Mouse (Mus musculus) heart, adult 2 months (tissue): ENCODE measurements around the gene Cabin1. TPM values are rescaled to one million over a fixed set of nuclear protein-coding genes. Genes with fewer than 3 reads are reported as not detected.
A peak's percentile ranks its signal among the peaks of the same experiment; 100 is the strongest.

Experiments used
- DNase-seq, 2 experiments: peaks; one replicate each; pipeline ENCODE4 v3.0.0; 2021
- H3K27ac ChIP-seq: fragments of 200-600 bp; 2 replicates; pipeline ENCODE4 v1.8.1; 2022
- H3K27me3 ChIP-seq: fragments of 200-500 bp; 2 replicates; pipeline ENCODE4 v1.6.1; 2012; ENCODE audit warnings: mild to moderate bottlenecking, low read length, inconsistent platforms, mixed read lengths; ENCODE audit not compliant: control insufficient read depth, insufficient read depth
- H3K36me3 ChIP-seq: fragments of 200-500 bp; 2 replicates; pipeline ENCODE4 v1.6.1; 2012; ENCODE audit warnings: low read length, inconsistent platforms; ENCODE audit not compliant: control insufficient read depth, insufficient read depth
- H3K4me1 ChIP-seq: fragments of 200-500 bp; 2 replicates; pipeline ENCODE4 v1.6.1; 2011; ENCODE audit warnings: low read length; ENCODE audit not compliant: control insufficient read depth, insufficient read depth
- H3K4me3 ChIP-seq: fragments of 200-600 bp; 2 replicates; pipeline ENCODE4 v1.8.1; 2022
- H3K79me2 ChIP-seq: fragments of 200-500 bp; replicated peaks from 2 replicates; pipeline ENCODE4 v1.6.1; 2012; ENCODE audit warnings: mild to moderate bottlenecking, inconsistent platforms, low read length, moderate library complexity, mixed read lengths; ENCODE audit not compliant: control insufficient read depth, insufficient read depth
- H3K9ac ChIP-seq: fragments of 200-500 bp; 2 replicates; pipeline ENCODE4 v1.6.1; 2012; ENCODE audit warnings: low read depth, mild to moderate bottlenecking, control low read depth, inconsistent platforms, low read length, mixed read lengths
- CTCF ChIP-seq: fragments of 200-600 bp; IDR thresholded peaks from 2 replicates; pipeline ENCODE4 v1.8.1; 2022; ENCODE audit warnings: antibody characterized with exemption, mild to moderate bottlenecking, moderate library complexity
- EP300 ChIP-seq: fragments of 200-500 bp; IDR thresholded peaks from 2 replicates; pipeline ENCODE4 v1.6.1; 2011; ENCODE audit warnings: low read depth, low read length, control low read depth; ENCODE audit not compliant: insufficient read depth
- POLR2A ChIP-seq: fragments of 200-500 bp; IDR thresholded peaks from 2 replicates; pipeline ENCODE4 v1.6.1; 2011; ENCODE audit warnings: mild to moderate bottlenecking, low read depth, low read length, control low read depth; ENCODE audit not compliant: insufficient read depth
- WGBS: fragments of 180-500 bp; shearing (Covaris S2); methylation state at CpG from one replicate; pipeline ENCODE4 v1.1.7; 2018; 5-methylcytosine and 5-hydroxymethylcytosine counted together
- intact Hi-C: fragments of 180-260 bp; cut with DNase I; formaldehyde crosslinking; loops from one replicate; pipeline ENCODE4 v1.15.1; 2025
- polyA plus RNA-seq: library from polyadenylated mRNA; depleted of rRNA; stranded (reverse); fragments of >200 nt; gene quantifications from 2 replicates; pipeline ENCODE4 v1.2.3, GENCODE M21; 2012
- total RNA-seq, 2 experiments: library from RNA; stranded (reverse); gene quantifications; 2 replicates each; pipeline ENCODE4 v1.2.3; 2021

Gene Cabin1
- total and polyA plus RNA-seq, 3 experiments = 13.6 to 19.9 (median 17.9) TPM

DNA sequence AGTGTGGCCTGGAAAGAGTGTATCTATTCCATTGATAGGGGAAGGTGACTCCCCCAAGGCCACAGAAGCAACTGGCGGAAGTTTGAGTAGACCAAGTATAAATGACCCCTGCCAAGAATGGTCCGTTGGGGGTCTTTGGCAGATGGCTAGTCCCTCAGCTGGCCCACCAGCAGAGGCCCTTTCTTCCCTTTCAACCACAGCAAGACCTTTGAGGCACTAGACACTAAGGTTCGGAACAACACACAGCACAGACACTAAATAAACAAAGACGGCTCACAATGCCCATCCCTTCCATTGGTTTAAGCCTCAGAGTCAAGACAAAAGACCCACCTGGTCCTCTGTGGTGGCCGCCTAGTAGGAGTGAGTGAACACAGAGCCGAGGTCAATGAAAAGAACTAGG is 84.9 kb downstream of the Cabin1 start:
- intact Hi-C loops = loop anchor here (5.0 kb wide), 1 partner anchor 42 kb away; no protein-coding TSS in a partner anchor
- peaks cover 19% of the 10 kb centered on the region for H3K4me1 ChIP-seq
- H3K36me3 ChIP-seq = peaks cover 8% of the 10 kb centered on the region; the same call in 1 of the 2 replicates
- DNase-seq = no peak
- no peak overlapping the region for H3K9ac ChIP-seq
- no peak overlapping the region for H3K27ac ChIP-seq
- 94% methylated on average over 6 of the region's 6 CpGs for WGBS
- H3K27me3 ChIP-seq = no peaks in the 10 kb centered on the region
- H3K79me2 ChIP-seq = no peaks in the 10 kb centered on the region
- TF ChIP-seq EP300 = no peak
- TF ChIP-seq CTCF = no peak
- TF ChIP-seq POLR2A = no peak
- no peak overlapping the region for H3K4me3 ChIP-seq

DNA sequence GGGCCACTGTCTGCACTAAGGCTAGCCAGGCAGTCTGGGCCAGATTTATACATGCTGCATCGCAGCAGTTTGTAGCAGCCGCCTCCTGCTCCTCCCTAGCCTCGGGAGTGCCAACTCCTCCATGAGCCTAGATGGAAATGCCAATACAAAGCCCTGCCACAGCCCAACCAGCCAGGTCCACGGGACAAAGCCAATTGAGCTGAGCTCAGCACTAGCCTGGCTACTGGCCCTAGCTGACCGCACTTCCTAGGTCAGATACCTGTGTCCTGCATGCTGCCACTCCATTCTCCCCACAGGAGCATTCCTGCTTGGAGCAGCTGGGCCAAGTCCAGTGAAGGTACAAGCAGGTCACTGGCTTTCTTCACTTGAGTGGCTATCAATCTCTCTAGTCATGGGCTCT is 86.2 kb downstream of the Cabin1 start:
- Histone ChIP-seq H3K27me3 (no peaks in the 10 kb centered on the region), H3K4me1 (peaks cover 19% of the 10 kb centered on the region), H3K79me2 (no peaks in the 10 kb centered on the region), H3K36me3 (peaks cover 8% of the 10 kb centered on the region; the same call in 1 of the 2 replicates), H3K27ac (peak overlapping the region; percentile 73), H3K9ac (no peak overlapping the region), H3K4me3 (no peak overlapping the region)
- TF ChIP-seq EP300 (no peak), POLR2A (no peak), CTCF (no peak)
- 62% methylated on average over 5 of the region's 5 CpGs for WGBS
- peak; percentile 36 to 57 for DNase-seq
- intact Hi-C loops = loop anchor here (5.0 kb wide), 1 partner anchor 41 kb away; no protein-coding TSS in a partner anchor

DNA sequence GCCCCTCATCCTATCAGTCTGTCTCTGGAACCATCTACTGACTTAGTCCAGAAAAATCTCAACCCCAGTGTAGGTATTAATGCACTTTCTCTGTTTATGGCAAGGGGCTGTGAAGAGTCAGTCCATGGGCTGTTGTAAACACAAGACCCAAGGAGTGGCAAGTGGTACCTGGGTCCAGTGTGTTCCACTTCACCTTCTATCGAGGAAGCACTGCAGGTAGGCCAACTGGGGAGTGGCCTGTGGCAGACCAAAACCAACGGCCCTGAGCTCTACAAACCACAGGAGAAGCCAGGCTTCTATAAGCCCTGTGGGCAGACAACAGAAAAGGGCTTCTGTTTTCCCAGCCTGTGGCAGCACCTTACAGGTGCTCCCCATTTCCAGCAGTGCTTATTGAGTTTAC is 86.6 kb downstream of the Cabin1 start:
- no peaks in the 10 kb centered on the region for H3K27me3 ChIP-seq
- DNase-seq = no peak
- peak overlapping the region; percentile 73 for H3K27ac ChIP-seq
- H3K4me3 ChIP-seq = no peak overlapping the region
- peaks cover 8% of the 10 kb centered on the region; the same call in 1 of the 2 replicates for H3K36me3 ChIP-seq
- no peak overlapping the region for H3K9ac ChIP-seq
- no peaks in the 10 kb centered on the region for H3K79me2 ChIP-seq
- TF ChIP-seq EP300 = no peak
- TF ChIP-seq CTCF = no peak
- no peak for TF ChIP-seq POLR2A
- 80% methylated on average over 2 of the region's 2 CpGs for WGBS
- H3K4me1 ChIP-seq = peaks cover 19% of the 10 kb centered on the region
- intact Hi-C loops = loop anchor here (5.0 kb wide), 1 partner anchor 40 kb away; no protein-coding TSS in a partner anchor

DNA sequence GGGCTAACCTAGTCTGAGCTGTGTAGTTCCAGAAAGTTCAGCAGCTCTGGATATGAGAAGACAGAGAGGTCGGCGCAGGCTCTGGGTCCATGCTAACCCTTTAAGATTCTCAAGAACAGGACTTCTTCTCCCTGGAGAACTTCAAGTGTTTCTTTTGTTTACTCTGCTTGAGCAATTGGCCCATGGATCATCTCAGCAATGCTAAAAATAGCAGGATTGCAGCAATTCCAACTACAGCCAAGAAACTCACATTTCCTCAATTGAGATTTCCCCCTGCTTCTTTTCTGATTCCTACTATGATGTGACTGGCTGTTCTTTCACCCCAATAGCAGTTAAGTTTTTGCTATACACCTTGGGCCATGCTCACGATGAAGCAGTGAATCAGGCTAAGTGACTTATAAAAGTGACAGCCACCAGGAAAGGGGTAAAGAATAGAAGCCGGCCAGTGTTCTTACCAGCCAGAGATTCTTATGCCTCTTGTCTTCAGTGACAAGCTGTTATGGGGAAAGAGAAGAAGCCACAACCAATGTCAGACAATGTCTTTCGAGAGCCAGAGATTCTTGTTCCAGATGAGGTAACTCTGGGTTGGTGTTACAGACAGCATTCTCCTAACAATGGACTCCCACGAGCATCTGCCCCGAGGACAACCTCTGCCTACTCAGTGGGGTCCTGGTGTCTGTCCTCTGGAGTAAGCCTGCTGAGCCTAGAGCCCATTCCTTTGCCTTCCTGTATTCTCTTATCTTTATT is 87.1 kb downstream of the Cabin1 start:
- 42% methylated on average over 7 of the region's 7 CpGs for WGBS
- no peaks in the 10 kb centered on the region for H3K27me3 ChIP-seq
- no peak overlapping the region for H3K4me3 ChIP-seq
- peaks cover 19% of the 10 kb centered on the region for H3K4me1 ChIP-seq
- DNase-seq = peak in 1 of 2 experiments; percentile 54
- no peaks in the 10 kb centered on the region for H3K79me2 ChIP-seq
- H3K36me3 ChIP-seq = peaks cover 8% of the 10 kb centered on the region; the same call in 1 of the 2 replicates
- H3K27ac ChIP-seq = peak overlapping the region; percentile 73
- intact Hi-C loops = loop anchor here (5.0 kb wide), 1 partner anchor 40 kb away; no protein-coding TSS in a partner anchor
- 0 out of 2 replicates have a peak, but pooled peaks have one; percentile 14 for TF ChIP-seq EP300
- no peak for TF ChIP-seq CTCF
- no peak for TF ChIP-seq POLR2A
- no peak overlapping the region for H3K9ac ChIP-seq

DNA sequence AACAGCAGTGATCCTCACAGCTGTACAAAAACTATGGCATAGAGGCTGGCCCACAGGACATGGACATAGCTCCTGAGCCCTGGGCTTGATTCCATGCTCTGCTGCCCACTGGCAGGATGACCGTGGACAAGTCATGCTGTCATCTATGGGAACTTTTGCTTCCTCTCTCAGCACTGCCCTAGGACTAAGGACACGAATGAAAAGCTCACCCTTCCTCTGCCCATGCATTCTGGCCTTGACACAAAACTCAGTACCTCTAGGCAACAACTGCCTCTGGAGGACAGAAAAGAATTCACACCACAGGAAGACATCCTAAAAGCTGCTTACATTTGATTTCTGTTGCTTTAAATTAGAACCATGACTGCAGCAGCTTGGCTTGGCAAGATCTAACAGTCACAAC is 87.9 kb downstream of the Cabin1 start:
- peak overlapping the region; percentile 73 for H3K27ac ChIP-seq
- no peaks in the 10 kb centered on the region for H3K27me3 ChIP-seq
- no peaks in the 10 kb centered on the region for H3K79me2 ChIP-seq
- TF ChIP-seq EP300 (no peak), CTCF (no peak)
- H3K36me3 ChIP-seq = peaks cover 8% of the 10 kb centered on the region; the same call in 1 of the 2 replicates
- peaks cover 19% of the 10 kb centered on the region for H3K4me1 ChIP-seq
- no peak for DNase-seq
- H3K4me3 ChIP-seq = no peak overlapping the region
- 42% methylated on average over 2 of the region's 2 CpGs for WGBS
- intact Hi-C loops = loop anchor here (5.0 kb wide), 1 partner anchor 39 kb away; no protein-coding TSS in a partner anchor
- H3K9ac ChIP-seq = no peak overlapping the region

DNA sequence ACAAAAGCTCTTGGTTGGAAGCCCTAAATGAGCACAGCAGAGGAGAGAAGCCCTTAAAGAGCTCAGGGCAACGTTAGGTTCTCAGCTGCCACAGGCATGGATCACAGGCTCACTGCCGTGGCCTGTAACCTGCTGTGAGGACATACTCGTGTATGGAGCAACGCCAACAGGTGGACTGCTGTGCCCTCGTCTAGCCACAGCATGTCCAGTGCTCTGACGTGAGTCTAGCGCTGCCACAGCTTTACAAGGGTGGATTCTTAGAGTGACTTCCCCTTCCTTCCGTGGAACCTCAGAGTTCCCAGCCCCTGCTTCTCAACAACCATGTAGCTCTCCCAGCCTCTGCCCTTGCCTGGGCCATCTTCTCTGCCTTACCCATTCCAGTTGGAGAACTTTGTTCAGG is 88.5 kb downstream of the Cabin1 start:
- TF ChIP-seq POLR2A = no peak
- no peak for TF ChIP-seq CTCF
- TF ChIP-seq EP300 = no peak
- DNase-seq = no peak
- 75% methylated on average over 8 of the region's 8 CpGs for WGBS

More for the DNA sequence above, 88.5 kb downstream of the Cabin1 start:
- intact Hi-C loops = loop anchor here (5.0 kb wide), 1 partner anchor 38 kb away; no protein-coding TSS in a partner anchor
- Histone ChIP-seq H3K27me3 (no peaks in the 10 kb centered on the region), H3K79me2 (no peaks in the 10 kb centered on the region), H3K27ac (peak overlapping the region; percentile 73), H3K9ac (no peak overlapping the region), H3K36me3 (peaks cover 8% of the 10 kb centered on the region; the same call in 1 of the 2 replicates), H3K4me1 (peaks cover 19% of the 10 kb centered on the region), H3K4me3 (no peak overlapping the region)
